Mouse (Mus musculus) stomach, postnatal 0 days (tissue): ENCODE measurements around the gene Pde6d. TPM values are rescaled to one million over a fixed set of nuclear protein-coding genes. Genes with fewer than 3 reads are reported as not detected.
A peak's percentile ranks its signal among the peaks of the same experiment; 100 is the strongest.

ENCODE experiments used
- ATAC-seq: fragments of 200-750 bp; cut with Nextera tagmentation; 2 replicates; pipeline ENCODE4 v1.8.0; 2017; ENCODE audit not compliant: low FRiP score, low TSS enrichment
- DNase-seq: peaks from one replicate; pipeline ENCODE4 v3.0.0-alpha.2; 2016; ENCODE audit warnings: low spot score
- H3K27ac ChIP-seq: fragments of 300-500 bp; sonication (generic); replicated peaks from 2 replicates; pipeline ENCODE4 v1.5.1; 2014; ENCODE audit warnings: mild to moderate bottlenecking, control low read depth
- H3K27me3 ChIP-seq: fragments of 300-500 bp; sonication (generic); 2 replicates; pipeline ENCODE4 v1.6.1; 2014; ENCODE audit warnings: low read length; ENCODE audit not compliant: control insufficient read depth, insufficient read depth
- H3K36me3 ChIP-seq: fragments of 300-500 bp; sonication (generic); 2 replicates; pipeline ENCODE4 v1.6.1; 2014; ENCODE audit warnings: low read length, mixed read lengths; ENCODE audit not compliant: control insufficient read depth, insufficient read depth
- H3K4me1 ChIP-seq: fragments of 300-500 bp; sonication (generic); replicated peaks from 2 replicates; pipeline ENCODE4 v1.6.1; 2014; ENCODE audit warnings: antibody characterized with exemption; ENCODE audit not compliant: control insufficient read depth, insufficient read depth
- H3K4me2 ChIP-seq: fragments of 300-500 bp; sonication (generic); replicated peaks from 2 replicates; pipeline ENCODE4 v1.6.1; 2014; ENCODE audit warnings: low read depth, mild to moderate bottlenecking, control low read depth, moderate library complexity
- H3K4me3 ChIP-seq: fragments of 300-500 bp; sonication (generic); 2 replicates; pipeline ENCODE4 v1.5.1; 2014; ENCODE audit warnings: low read depth, low read length, control low read depth
- H3K9ac ChIP-seq: fragments of 300-500 bp; sonication (generic); 2 replicates; pipeline ENCODE4 v1.6.1; 2014; ENCODE audit warnings: mild to moderate bottlenecking, low read length, control low read depth, mixed read lengths
- H3K9me3 ChIP-seq: fragments of 300-500 bp; sonication (generic); 2 replicates; pipeline ENCODE4 v1.6.1; 2016; ENCODE audit warnings: low read length; ENCODE audit not compliant: control insufficient read depth
- CTCF ChIP-seq: IDR thresholded peaks from 2 replicates; pipeline ENCODE4 v1.5.1; 2016; ENCODE audit warnings: antibody characterized with exemption, low read depth, mild to moderate bottlenecking, moderate library complexity
- EP300 ChIP-seq: optimal IDR thresholded peaks from 2 replicates; pipeline ENCODE3; 2016; ENCODE audit warnings: antibody characterized with exemption
- WGBS: fragments of 180-500 bp; shearing (Covaris S2); extraction: QIAGEN DNeasy Blood & Tissue Kit; methylation state at CpG from one replicate; pipeline ENCODE4 v1.1.7; 2014; 5-methylcytosine and 5-hydroxymethylcytosine counted together
- polyA plus RNA-seq: library from polyadenylated mRNA; unstranded; fragments of >200 nt; fragmentation: Nextera tagmentation; extraction: Ambion mirVana; gene quantifications from 2 replicates; pipeline ENCODE4 v1.2.1, GENCODE M21; 2015

Gene Pde6d
- polyA plus RNA-seq, 1 experiment from 2014 or later, result 33.6 TPM

- Histone ChIP-seq H3K27me3 (no peaks in the 10 kb centered on the region), H3K4me3 (no peak overlapping the region), H3K9me3 (no peaks in the 10 kb centered on the region), H3K4me1 (no peaks in the 10 kb centered on the region), H3K27ac (no peak overlapping the region), H3K36me3 (no peaks in the 10 kb centered on the region), H3K9ac (no peak overlapping the region), H3K4me2 (no peak overlapping the region)
- 60% methylated on average over 2 of the region's 2 CpGs for WGBS
- no peak for DNase-seq
- no peak for ATAC-seq
- TF ChIP-seq EP300 (no peak), CTCF (no peak)
Observed at GRCm38 (mm10) chr1:86622296-86622695, 39.9 kb upstream of the Pde6d start.

GRCm38 (mm10) chr1:86618454-86619125 is 36.2 kb upstream of the Pde6d start:
- H3K4me3 ChIP-seq, result no peak overlapping the region
- H3K9me3 ChIP-seq, result no peaks in the 10 kb centered on the region
- no peak overlapping the region for H3K9ac ChIP-seq
- no peak overlapping the region for H3K4me2 ChIP-seq
- 58% methylated on average over 10 of the region's 10 CpGs for WGBS
- ATAC-seq, result peak; percentile 51; the same call in 1 of the 2 replicates
- no peaks in the 10 kb centered on the region for H3K4me1 ChIP-seq
- H3K27me3 ChIP-seq, result no peaks in the 10 kb centered on the region
- DNase-seq, result peak; percentile 71
- TF ChIP-seq CTCF (peak; percentile 94), EP300 (no peak)
- no peaks in the 10 kb centered on the region for H3K36me3 ChIP-seq
- H3K27ac ChIP-seq, result no peak overlapping the region

- Histone ChIP-seq H3K9ac (no peak overlapping the region), H3K27ac (no peak overlapping the region), H3K36me3 (no peaks in the 10 kb centered on the region), H3K9me3 (no peaks in the 10 kb centered on the region), H3K4me2 (no peak overlapping the region), H3K4me1 (no peaks in the 10 kb centered on the region), H3K27me3 (no peaks in the 10 kb centered on the region), H3K4me3 (no peak overlapping the region)
- ATAC-seq, result no peak
- TF ChIP-seq EP300 (no peak), CTCF (peak; percentile 79)
- DNase-seq, result no peak
Observed at GRCm38 (mm10) chr1:86614269-86614668, 31.8 kb upstream of the Pde6d start.

GRCm38 (mm10) chr1:86612081-86612480 is 29.7 kb upstream of the Pde6d start:
- ATAC-seq (no peak), DNase-seq (no peak)
- no peak for TF ChIP-seq EP300
- TF ChIP-seq CTCF, result no peak
- Histone ChIP-seq H3K4me2 (no peak overlapping the region), H3K9me3 (no peaks in the 10 kb centered on the region), H3K36me3 (0 out of 2 replicates have a peak, but pooled peaks cover 3% of the 10 kb centered on the region), H3K9ac (no peak overlapping the region), H3K27me3 (no peaks in the 10 kb centered on the region), H3K4me1 (no peaks in the 10 kb centered on the region), H3K27ac (no peak overlapping the region), H3K4me3 (no peak overlapping the region)
- 70% methylated on average over 1 of the region's 1 CpGs for WGBS

GRCm38 (mm10) chr1:86610954-86611353 is 28.5 kb upstream of the Pde6d start:
- Histone ChIP-seq H3K4me2 (no peak overlapping the region), H3K27ac (no peak overlapping the region), H3K4me1 (no peaks in the 10 kb centered on the region), H3K9ac (no peak overlapping the region), H3K4me3 (no peak overlapping the region), H3K36me3 (0 out of 2 replicates have a peak, but pooled peaks cover 3% of the 10 kb centered on the region), H3K9me3 (no peaks in the 10 kb centered on the region), H3K27me3 (no peaks in the 10 kb centered on the region)
- no peak for ATAC-seq
- TF ChIP-seq CTCF, result no peak
- TF ChIP-seq EP300, result no peak
- DNase-seq, result no peak
- WGBS, result 92% methylated on average over 1 of the region's 1 CpGs

GRCm38 (mm10) chr1:86600117-86600516 is 17.7 kb upstream of the Pde6d start:
- peaks cover 5% of the 10 kb centered on the region for H3K36me3 ChIP-seq
- H3K9ac ChIP-seq, result no peak overlapping the region
- no peak overlapping the region for H3K27ac ChIP-seq
- DNase-seq (no peak), ATAC-seq (no peak)
- H3K4me1 ChIP-seq, result no peaks in the 10 kb centered on the region
- TF ChIP-seq CTCF, result no peak
- TF ChIP-seq EP300, result no peak
- H3K4me3 ChIP-seq, result no peak overlapping the region
- no peaks in the 10 kb centered on the region for H3K9me3 ChIP-seq
- H3K27me3 ChIP-seq, result no peaks in the 10 kb centered on the region
- H3K4me2 ChIP-seq, result no peak overlapping the region
- WGBS, result 88% methylated on average over 2 of the region's 2 CpGs
